Mouse (Mus musculus): ENCODE measurements around the gene Otx1.

The Otx1 gene

DNA sequence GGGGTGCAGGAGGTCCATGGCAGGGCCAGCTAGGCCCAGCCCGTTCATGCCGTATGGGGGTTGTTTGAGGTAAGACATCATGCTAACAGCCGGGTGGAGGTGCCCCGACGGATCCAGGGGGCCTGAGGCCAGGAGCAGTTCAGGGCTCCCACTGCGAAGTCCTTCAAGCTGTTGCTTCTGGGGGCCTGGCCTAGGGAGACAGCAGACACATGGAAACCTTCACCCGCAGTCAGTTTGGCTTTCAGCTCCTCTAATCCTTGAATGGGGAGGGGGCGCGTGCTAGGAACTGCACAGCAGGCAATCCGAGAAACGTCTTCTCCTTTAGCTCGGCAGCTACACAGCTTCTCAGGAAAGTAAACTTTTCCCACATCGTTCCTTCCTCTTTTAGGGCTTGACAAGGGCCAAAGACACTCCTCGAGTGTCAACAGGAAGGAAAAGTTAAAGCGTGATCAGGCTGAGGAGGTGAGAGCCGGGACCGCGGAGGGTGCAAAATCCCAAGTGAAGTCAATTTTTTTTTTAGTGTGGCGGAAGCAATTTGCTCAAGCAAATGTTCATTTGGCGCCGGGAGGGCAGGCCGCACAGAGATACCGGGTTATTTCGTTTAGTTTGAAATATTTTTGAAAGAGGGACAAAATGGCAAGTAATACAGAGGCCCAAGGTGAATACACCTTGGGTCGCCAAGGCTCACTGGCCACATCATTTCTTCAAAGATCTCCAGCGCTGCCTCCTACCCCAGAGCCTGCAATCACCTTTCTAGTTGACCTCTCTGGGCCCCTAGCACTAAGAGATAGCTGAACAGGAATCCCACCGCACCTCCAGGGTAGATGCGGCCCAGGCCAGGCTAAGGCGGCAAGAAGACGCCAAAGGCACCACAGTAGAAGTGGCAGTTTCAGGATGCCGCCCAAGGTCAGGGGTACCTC lies 3.0 kb downstream of the Otx1 start:
- DNase-seq (ENCODE audit: extremely low read depth, low read depth) = no peak

DNA sequence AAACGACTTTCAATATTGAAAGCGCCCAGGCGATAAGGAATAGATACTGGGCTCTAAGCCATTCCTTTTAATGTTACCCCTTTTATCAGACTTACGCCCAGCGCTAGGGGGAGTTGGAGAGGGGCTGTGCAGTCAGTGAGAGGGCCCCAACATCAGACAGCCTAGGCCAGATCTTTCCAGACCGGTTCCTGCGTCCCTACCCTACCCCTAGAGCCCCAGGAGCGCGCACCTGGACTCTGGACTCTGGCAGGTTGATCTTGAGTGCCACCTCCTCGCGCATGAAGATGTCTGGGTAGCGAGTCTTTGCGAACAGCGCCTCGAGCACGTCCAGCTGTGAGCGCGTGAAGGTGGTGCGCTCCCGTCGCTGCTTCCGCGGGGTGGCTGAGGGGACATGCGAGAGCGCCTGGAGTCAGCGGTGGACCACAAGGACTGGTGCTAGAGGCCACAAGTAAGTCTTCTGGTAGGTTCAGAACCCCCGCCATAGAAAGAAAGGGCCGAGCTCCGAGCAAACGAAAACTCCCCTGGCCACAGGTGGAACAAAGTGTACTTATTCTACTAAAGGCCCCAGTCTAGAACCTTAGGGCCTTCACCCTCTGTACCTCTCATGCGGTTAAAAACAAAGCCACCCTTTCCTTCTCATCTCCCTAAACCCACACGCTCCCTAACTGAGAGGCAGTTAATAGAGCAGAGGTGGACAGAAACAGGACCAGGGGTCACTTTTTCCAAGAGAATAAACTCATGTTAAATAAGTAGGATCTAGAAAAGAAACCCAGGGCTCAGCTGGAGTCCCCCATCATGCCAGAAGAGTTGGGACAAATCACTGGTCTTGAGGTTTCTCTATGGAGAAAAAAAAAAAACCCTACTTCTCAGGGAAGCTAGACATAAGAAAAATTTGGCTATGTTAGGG lies 4.3 kb downstream of the Otx1 start:
- no peak for DNase-seq (ENCODE audit: extremely low read depth, low read depth)

DNA sequence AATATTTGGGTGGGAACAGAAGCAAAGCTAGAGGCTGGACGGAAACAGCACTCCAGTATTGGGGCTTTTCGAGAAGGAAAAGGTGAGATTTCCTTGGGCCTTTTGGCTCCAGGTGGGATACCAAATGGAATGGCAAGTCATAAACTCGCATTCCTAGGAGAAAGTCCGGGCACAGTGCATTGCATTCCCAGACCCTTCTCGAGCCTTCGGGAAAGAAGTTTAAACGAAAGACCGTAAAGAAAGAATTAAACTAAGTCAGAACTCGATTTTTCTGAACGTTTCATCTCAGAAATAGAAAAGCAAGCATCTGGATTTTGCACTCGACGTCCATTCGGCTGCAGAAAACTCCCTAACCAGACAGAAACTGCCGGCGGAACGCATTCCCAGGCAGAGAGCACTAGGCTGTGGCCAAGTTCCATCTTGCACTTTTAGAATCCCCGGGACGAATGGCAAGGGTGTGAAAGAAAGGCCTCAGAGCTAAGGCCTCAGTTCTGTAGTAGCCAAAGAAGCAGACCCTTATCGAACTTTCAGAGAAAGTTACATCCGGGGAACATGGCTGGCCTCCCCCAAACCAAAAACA lies 5.0 kb downstream of the Otx1 start:
- DNase-seq (ENCODE audit: extremely low read depth, low read depth) = no peak

DNA sequence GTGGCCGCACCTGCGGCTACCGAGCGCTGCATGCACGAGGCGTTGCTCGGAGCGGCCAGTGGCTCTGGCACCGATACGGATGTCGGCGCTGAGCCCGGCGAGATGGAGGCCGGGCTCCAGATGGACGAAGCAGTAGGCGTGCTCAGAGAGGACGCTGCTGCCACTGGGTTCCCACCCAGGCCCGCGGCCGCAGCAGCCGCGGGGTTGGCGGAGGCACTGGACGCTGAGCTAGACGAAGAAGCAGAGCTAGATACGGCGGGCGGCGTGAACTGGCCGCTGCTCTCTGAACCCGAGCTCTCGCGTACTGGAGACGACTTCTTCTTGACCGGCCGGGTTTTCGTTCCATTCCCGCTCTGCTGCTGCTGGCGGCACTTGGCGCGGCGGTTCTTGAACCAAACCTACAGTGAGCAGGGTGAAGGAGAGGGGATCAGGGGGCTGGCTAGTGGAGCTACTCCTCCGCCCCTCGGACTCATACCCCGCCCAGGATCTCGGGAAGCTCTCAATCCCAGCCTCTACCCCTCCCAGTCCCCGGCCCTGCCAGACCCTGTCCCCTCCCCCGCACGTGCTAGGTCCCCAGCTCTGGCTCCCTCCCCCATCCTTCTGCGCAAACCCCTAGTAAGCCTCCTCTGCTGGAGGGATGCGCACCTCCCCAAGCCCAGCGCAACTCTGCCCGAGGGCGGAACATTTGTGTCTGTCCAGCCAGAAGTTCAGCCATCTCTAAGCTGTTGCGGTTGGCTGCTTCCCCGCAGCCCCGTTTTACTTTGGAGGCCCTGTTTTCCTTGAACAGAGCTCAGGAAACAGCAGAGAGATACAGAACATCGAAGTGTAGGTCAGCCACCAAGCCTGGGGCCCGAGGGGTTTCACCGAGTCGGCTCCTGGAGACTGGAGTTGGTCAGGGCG lies 5.8 kb downstream of the Otx1 start:
- DNase-seq (ENCODE audit: extremely low read depth, low read depth) = no peak

DNA sequence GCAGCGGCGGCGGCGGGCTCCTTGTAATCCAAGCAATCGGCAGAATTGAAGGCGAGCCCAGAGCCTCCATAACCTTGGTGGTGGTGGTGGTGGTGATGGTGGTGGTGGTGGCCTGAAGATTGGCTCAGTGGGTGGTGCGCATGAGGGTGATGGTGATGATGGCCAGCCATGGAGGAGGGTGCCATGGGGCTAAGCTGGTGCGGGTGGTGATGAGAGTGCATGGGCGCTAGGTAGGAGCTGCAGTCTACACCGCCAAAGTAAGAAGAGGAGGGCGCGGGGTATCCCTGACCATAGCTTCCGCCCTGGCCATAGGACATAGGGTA lies 6.4 kb downstream of the Otx1 start:
- no peak for DNase-seq (ENCODE audit: extremely low read depth, low read depth)

DNA sequence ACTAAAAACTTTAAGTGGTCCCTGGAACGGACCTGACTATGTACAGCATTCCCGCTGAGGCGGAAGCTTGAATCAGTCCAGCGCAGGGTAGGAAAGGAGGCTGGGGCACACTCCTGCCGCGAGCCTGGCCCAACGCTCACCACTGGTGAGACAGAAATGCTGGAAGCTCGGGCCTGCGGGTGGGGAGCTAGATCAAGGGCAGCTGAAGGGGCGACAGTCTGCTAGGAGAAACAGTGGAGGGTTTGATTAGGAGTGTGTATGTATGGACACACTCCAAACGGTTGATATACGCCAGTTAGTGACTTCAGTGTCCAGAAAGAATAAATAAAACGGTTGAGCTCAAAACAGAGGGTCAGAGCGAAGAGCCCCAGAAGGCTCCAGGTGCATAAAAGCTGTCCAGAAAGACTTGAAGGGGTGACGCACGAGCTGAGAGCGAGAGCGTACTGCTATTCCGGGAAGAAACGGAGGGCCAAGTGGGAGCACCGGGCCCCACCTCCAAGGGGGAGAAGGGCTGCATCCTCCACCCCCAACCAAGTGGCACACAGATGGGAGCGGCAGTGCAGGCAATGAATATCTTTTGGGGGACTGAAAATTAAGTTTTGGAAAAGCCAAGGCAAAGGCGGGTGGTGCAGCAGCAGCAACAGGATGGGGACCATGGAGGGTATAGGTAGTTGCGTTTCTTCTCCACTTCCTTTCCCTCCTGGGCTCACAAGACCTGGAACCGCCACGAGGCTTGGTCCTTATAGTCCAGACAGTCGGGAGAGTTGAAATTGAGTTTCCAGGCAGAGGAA lies 7.0 kb downstream of the Otx1 start:
- DNase-seq (ENCODE audit: extremely low read depth, low read depth) = no peak

DNA sequence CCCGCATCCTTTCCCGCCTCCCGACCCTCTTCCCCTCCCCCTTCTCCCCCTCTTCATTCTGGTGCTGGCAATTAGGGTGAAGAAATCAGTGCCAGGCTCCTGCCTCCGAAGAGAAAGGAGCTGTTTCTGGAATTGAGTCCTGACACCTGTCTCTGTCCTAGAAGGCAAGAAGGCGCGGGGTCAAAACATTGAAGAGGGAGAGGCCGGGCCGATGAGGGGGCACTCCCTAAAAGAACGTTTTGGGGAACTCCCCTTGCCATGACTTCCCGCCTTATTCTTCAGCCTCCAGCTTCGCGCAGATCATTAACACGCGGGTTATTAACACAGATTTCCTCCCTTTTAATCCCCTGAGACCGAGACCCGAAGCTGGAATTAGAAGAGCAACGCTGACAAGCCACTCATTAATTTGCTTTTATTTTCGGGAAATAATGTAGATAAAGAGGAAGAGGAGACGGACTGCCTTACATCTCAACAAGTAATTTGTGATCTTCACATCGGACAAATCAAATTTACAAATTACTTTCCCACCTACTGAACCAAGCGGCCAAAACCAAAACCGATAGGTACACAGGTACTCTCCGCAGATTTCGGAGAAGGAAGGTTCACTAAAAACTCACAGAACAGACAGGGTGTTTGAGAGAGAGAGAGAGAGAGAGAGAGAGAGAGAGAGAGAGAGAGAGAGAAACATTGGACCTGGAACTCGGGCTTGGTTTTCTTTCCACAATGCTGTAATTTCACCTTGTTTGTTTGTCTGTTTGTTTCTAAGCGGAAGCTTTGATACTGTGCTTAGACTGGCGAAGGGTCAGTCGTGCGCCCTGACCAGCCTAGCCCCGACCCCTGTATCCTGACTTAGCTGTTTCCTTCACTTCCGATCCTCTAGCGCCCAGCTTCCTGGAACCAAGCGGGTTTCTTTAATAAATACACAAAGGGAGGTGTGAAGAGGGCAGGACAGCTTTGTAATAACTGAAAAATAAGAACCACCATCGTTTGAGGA lies 8.0 kb downstream of the Otx1 start:
- no peak for DNase-seq (ENCODE audit: extremely low read depth, low read depth)

DNA sequence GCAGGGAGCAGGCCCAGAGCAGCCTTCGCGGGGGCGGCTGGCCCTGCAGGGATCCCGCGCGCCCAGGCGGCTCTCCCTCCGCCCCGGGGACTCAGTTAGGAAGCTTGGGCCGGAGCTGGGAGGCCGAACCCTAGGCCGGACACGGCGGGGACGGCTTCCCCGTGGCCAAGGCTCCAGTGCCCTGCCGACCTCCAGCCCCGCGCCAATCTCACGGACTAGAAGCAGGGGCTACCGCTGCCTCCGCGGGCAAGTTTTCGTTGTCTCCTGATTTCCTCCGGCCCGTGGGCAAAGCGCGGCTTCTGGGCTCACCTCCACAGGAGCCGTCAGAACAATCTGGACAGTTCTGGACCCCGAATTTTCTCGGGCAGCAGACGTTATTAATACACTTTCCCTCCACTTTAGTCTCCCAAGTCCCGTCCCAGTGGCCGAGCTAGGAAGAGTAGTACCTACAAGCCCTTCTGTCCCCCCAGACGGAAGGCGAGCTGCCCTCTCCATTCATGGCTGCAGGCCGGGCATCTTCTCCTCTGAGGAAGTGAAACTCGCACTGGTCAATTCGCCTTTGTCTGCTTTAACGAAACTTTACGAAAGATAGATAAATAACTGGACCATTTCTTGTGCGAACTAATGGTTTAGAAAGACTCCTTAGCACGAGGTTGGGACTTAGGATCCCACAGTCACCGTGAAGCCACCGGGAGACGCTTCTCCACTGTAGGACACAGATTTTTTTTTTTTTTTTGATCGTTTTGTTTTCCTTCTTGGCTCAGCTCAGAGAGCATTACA lies 8.9 kb downstream of the Otx1 start:
- DNase-seq (ENCODE audit: extremely low read depth, low read depth) = no peak

DNA sequence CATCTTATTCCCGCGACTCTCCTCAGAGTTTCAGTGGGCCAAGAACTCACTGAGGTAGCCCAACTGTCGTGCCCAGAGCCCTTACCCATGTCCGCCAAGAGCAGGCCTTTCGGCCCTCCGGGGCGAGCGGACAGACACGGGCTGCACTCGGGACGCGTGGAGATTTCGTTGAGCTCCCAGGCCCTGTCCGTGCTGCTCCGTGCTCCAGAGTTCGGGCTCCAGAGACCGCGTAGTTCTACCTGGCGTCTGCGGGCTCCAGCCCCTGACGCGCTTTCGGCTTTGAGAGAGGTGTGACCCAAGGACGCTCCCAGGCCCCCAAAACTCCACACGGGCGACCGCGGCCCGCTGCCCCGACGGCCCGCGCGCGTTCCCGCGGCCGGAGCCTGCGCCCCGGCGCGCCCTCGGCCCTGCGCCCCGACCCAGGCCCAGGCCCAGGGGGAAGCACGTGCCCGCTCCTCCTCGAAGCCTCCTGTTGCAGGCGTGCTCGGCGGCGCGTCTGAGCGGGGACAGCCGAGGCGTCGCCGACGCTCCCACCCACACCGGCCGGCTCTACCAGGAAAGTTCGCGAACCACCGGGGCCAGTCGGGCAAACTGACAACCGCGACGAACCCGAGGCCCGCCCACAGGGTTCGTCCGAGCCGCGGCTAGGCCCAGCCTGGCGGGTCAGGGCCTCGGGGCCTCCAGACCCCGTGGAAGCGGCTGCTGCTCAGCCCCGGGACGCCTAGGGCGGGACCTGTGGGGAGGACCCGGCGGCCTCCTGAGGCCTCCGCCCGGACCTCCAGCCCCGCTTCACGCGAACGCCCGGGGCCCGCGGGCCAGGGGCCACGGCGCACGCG lies 9.7 kb downstream of the Otx1 start:
- no peak for DNase-seq (ENCODE audit: extremely low read depth, low read depth)

DNA sequence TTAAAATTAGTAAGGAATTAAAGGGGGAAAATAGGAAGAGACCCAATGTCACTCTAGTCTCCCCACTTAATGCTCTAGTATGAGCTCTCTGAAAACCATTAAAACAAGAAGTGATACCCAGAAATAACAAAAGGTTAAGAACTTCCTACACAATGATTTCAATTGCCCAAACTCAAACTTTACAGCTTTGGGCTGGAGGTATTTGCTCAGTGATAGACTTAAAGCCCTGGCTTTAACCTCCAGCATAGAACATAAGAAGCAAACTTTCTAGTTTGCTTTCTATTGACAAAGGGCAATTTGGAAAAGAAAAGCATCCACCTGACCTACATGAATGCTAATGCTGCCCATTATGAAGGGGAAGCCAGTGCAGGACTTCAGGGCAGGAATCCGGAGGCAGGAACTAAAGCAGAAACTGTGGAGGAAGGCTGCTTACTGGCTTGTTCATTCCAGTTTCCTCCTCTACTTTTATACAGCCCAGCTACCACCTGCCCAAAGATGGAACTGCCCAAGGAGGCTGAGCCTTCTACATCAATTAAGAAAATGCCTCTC lies 14.2 kb downstream of the Otx1 start:
- DNase-seq (ENCODE audit: extremely low read depth, low read depth) = no peak

DNA sequence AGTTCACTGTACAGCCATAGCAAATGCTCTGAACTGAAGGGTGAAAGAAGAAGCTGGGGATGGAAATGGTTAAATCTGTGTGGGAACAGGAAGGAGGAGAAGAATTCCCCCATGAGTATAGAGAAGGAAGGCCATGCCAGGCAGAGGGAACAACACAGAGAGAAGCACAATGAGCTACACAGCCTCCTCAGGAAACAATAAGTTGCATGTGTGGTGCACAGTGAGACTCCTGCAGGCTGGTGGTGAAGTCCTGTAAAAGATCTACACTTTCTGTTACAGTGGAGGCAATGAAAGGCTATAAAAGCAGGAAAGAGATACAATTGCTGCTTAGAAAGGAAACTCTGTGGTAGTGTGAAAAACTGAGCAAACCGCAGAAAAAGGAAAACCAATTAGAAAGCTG lies 17.6 kb downstream of the Otx1 start:
- no peak for DNase-seq (ENCODE audit: extremely low read depth, low read depth)

DNA sequence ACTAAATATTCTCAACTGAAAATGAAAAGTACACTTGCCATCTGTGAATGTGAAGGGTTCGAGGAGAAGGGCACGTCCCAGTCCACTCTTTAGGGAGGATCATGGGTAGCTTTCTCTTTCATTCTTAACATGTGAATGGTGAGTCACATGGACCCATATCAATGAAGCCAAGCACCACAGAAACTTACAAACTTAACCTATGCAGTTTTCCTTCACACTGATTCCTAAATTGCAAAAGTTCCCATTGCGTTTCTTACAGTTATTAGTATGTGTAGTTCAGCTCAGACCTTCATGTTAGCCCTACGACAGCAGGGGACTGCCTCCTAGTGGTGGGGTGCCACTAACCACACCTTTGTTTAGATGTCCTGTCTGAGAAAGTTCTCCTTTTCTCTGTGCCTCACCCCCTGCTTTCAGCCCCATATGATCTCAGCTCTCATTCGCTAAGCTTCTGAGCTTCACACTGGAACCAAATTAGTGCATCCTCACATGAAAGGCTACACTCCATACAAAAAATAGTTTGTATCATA lies 28.6 kb downstream of the Otx1 start:
- no peak for DNase-seq (ENCODE audit: extremely low read depth, low read depth)

DNA sequence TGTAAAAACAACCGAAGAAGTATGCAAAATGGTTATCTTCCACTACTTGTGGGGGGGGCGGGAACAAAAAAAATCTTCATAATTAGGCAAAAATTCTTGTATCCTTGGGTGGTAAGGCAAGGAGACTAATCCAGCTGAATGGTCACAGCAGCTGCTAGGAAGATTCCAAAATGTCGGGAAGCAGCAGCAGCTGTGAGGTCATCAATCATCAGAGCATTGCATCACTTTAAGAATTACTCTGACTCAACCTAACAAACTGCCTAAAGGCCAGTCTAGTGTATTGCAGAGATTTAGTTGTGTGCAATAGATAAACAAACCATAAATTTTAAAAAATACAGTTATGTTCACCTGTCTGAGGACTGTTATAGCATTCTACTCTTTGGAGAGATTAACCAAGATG lies 29.1 kb downstream of the Otx1 start:
- DNase-seq (ENCODE audit: extremely low read depth, low read depth) = no peak

DNA sequence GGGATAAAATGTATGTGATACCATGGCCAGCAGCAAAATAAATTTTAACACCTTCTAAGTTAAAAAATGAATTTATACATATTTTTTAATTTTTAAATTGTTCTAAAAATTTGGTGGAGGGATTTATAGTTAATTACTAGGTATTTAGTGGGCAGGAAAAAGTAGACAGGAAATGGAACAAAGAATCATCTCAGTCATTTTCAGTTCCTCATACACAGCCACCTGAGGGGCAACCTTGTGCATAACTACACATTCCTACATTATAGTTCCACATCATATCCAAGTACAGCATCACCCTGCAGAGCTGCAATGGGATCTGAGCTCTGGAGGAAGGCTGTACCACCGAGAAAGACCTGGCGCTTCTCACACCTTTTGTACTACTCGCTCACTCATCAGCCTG lies 33.8 kb downstream of the Otx1 start:
- no peak for DNase-seq (ENCODE audit: extremely low read depth, low read depth)

DNA sequence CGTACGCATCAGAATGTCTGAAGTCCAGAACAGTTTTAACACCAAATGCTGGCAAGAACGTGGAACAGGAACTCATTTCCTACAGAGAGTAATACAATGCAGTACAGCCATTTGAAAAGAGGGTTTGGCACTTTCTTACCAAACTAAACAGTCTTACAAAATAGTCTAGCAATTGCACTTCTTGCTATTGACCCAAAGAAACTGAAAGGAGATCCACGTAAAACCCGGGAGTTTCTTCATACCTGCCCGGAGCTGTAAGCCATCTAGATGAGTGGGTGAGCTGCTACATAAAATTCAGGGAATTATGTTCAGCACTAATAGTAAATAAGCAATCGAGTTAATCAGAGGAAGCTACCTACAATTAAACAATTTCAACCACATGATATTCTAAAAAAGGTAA lies 47.5 kb downstream of the Otx1 start:
- no peak for DNase-seq (ENCODE audit: extremely low read depth, low read depth)

DNA sequence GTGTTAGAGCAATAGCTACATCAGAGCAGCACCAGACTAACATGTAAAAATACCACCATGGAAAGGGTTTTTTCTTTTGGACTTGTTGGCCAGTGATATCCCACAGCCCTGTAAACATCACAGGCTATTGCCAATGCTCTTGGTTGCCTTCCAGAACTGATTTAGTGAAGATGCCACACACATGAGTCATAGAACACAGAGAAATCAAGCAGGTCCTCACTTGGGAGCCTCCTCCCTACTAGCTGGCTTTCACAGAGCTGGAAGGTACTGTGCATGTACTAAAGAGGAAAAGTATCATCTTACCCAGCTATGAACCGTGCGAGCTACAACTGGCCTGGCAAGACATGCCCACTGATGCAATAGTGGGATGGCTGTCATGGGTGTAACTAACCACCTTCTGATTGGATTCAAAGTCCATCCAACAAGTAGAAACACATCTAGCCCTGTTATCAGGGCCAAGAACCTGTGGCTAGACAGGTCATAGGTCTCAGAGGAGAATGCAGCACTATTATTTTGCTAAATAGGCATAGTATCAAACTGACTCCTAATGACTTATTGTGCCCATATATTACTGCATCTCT lies 51.0 kb downstream of the Otx1 start:
- DNase-seq (ENCODE audit: extremely low read depth, low read depth) = no peak

DNA sequence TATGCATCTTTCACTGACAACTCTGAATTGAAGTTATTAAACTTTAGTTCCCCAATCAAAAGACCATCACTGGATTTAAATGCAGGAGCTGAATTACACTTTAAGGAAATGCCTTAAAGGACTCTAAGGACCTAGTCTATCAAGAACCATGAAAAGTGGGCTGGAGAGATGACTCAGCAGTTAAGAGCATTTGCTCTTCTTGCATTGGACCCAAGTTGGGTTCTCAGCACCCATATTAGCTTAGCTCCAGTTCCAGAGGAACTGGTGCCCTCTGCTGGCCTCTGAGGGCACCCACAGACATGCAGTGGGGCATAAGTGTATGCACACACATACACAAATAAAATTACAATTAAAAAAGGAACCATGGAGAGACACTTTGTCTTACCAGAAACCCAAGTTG lies 52.6 kb downstream of the Otx1 start:
- no peak for DNase-seq (ENCODE audit: extremely low read depth, low read depth)

Measured in MEL-GATA-1-ER (cell line).